Mouse (Mus musculus) G1E (cell line): ENCODE data around the gene Zrsr1.

ENCODE experiments used
- CTCF ChIP-seq: IDR thresholded peaks from 2 replicates; pipeline ENCODE4 v1.5.1; 2012; ENCODE audit warnings: low read depth, low read length, inconsistent platforms, mixed read lengths
- TAL1 ChIP-seq: conservative IDR thresholded peaks from 2 replicates; pipeline ENCODE4 v1.6.1; 2012; ENCODE audit warnings: low read depth, low read length, inconsistent platforms, mixed read lengths

DNA sequence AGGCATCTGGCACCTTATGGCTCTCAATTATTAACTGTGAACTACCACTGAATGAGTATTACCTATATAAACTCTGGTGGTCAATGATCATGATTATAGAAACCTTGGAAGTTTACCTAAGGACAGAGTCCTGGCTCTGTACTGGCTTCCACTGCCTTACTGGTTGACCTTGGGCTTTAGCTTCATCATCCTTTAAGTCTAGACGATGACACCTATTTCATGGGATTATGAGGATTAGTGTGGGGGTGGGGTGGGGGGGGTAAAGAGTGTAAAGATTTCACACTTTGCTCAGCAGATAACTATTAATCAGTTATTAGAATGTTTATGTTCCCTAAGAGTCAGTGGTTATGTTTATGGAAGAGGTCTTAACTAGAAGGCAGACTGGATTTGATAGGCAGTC, 18.0 kb downstream of the Zrsr1 start:
- TF ChIP-seq TAL1 (no peak), CTCF (no peak)
